Mouse (Mus musculus) heart, embryonic 11.5 days (tissue): Measurements from ENCODE around the gene Lrwd1. TPM values are rescaled to one million over a fixed set of nuclear protein-coding genes. Genes with fewer than 3 reads are reported as not detected.

Source experiments
- ATAC-seq: fragments of 200-750 bp; cut with Nextera tagmentation; replicated peaks from 2 replicates; pipeline ENCODE4 v1.8.0; 2017; ENCODE audit warnings: moderate library complexity; ENCODE audit not compliant: insufficient number of reproducible peaks, low FRiP score, low TSS enrichment
- H3K27ac ChIP-seq: fragments of 300-500 bp; sonication (generic); 2 replicates; pipeline ENCODE4 v1.5.1; 2014; ENCODE audit warnings: mild to moderate bottlenecking, low read depth, low read length
- H3K27me3 ChIP-seq: fragments of 300-500 bp; sonication (generic); 2 replicates; pipeline ENCODE4 v1.6.1; 2014; ENCODE audit warnings: mild to moderate bottlenecking, low read length, mixed read lengths; ENCODE audit not compliant: control insufficient read depth, insufficient read depth
- H3K36me3 ChIP-seq: fragments of 300-500 bp; sonication (generic); 2 replicates; pipeline ENCODE4 v1.6.1; 2014; ENCODE audit warnings: mild to moderate bottlenecking, low read length, moderate library complexity, mixed read lengths; ENCODE audit not compliant: control insufficient read depth, insufficient read depth
- H3K4me1 ChIP-seq: fragments of 300-500 bp; sonication (generic); 2 replicates; pipeline ENCODE4 v1.6.1; 2014; ENCODE audit warnings: low read length; ENCODE audit not compliant: control insufficient read depth, insufficient read depth
- H3K4me2 ChIP-seq: fragments of 300-500 bp; sonication (generic); 2 replicates; pipeline ENCODE4 v1.6.1; 2014; ENCODE audit warnings: mild to moderate bottlenecking, moderate library complexity
- H3K4me3 ChIP-seq: fragments of 300-500 bp; sonication (generic); 2 replicates; pipeline ENCODE4 v1.5.1; 2014; ENCODE audit warnings: low read depth, low read length
- H3K9ac ChIP-seq: fragments of 300-500 bp; sonication (generic); 2 replicates; pipeline ENCODE4 v1.6.1; 2014; ENCODE audit warnings: mild to moderate bottlenecking, low read depth, low read length, moderate library complexity
- H3K9me3 ChIP-seq: fragments of 300-500 bp; sonication (generic); replicated peaks from 2 replicates; pipeline ENCODE4 v1.6.1; 2016; ENCODE audit warnings: low read length; ENCODE audit not compliant: control insufficient read depth
- WGBS: fragments of 180-500 bp; shearing (Covaris S2); extraction: QIAGEN DNeasy Blood & Tissue Kit; methylation state at CpG from one replicate; pipeline ENCODE4 v1.1.7; 2014; ENCODE audit not compliant: insufficient replicate concordance; 5-methylcytosine and 5-hydroxymethylcytosine counted together
- microRNA-seq: library from miRNA; unstranded; fragments of <30 nt; microRNA quantifications from one replicate; pipeline ENCODE4, GENCODE M21; 2016; ENCODE audit warnings: borderline number of aligned reads
- polyA plus RNA-seq: library from polyadenylated mRNA; unstranded; fragments of >200 nt; fragmentation: Nextera tagmentation; extraction: Ambion mirVana; gene quantifications from 2 replicates; pipeline ENCODE4 v1.2.1, GENCODE M21; 2014

Lrwd1 gene
- polyA plus RNA-seq, 1 experiment from 2014 or later: 22.6 TPM

DNA sequence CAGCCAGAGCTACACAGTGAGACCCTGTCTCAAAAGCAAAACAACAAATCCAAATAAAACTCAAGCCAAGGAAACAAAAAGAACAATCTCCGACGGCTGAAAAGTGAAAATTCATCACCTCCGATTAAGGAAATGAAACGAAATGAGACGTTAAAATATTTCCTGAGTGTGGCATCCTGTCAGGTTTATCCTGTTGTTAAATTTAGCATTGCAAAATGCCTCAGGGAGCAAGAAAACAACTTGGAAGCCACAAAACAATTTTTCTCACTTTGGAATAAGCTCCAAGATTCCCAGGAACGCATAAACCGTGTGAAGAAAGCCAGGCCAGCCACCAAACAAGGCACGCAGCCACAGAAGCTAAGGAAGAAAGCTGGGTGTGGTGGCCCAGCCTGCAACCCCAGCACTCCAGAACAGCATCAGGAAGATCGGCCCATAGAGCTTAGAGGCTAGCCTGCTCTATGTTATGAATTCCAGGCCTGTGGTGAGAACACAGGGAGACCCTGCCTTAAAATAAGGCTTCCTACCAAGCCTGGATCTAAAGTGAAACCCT, 58.8 kb downstream of the Lrwd1 start:
- H3K4me3 ChIP-seq: no peak overlapping the region
- no peak for ATAC-seq
- H3K27me3 ChIP-seq: no peaks in the 10 kb centered on the region; the same call in 1 of the 2 replicates
- no peak overlapping the region for H3K4me2 ChIP-seq
- no peak overlapping the region for H3K27ac ChIP-seq
- no peaks in the 10 kb centered on the region for H3K4me1 ChIP-seq
- 74% methylated on average over 9 of the region's 9 CpGs for WGBS
- H3K36me3 ChIP-seq: no peaks in the 10 kb centered on the region
- H3K9me3 ChIP-seq: no peaks in the 10 kb centered on the region
- no peak overlapping the region for H3K9ac ChIP-seq

DNA sequence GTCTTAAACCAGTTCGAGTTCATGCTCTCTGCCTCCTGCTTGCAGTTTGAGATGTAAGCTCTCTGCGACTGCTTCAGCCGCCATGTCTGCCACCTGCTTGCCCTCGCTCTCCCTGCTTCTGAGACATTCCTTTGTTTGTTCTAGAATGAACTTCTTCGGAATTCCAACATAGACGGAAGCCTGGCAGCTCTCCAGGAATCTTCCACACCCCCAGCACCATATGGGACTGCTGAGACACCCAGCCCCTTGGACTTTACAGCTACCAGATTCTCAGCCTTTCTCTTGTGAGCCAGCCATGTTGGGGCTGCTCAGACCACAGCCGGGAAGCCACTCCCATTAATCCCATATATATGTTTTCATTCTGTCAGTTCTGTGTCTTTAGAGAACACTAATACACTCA, 59.6 kb downstream of the Lrwd1 start:
- Histone ChIP-seq H3K36me3 (no peaks in the 10 kb centered on the region), H3K4me1 (no peaks in the 10 kb centered on the region), H3K9me3 (no peaks in the 10 kb centered on the region), H3K27me3 (no peaks in the 10 kb centered on the region; the same call in 1 of the 2 replicates), H3K4me3 (no peak overlapping the region), H3K27ac (no peak overlapping the region), H3K9ac (no peak overlapping the region), H3K4me2 (no peak overlapping the region)
- 48% methylated on average over 7 of the region's 7 CpGs for WGBS
- ATAC-seq: no peak

- Histone ChIP-seq H3K36me3 (no peaks in the 10 kb centered on the region), H3K9ac (no peak overlapping the region), H3K4me2 (no peak overlapping the region), H3K27me3 (no peaks in the 10 kb centered on the region; the same call in 1 of the 2 replicates), H3K9me3 (no peaks in the 10 kb centered on the region), H3K27ac (no peak overlapping the region), H3K4me3 (no peak overlapping the region), H3K4me1 (no peaks in the 10 kb centered on the region)
- 64% methylated on average over 5 of the region's 5 CpGs for WGBS
- no peak for ATAC-seq
Observed at GRCm38 (mm10) chr5:136075076-136075475, 60.8 kb downstream of the Lrwd1 start.

DNA sequence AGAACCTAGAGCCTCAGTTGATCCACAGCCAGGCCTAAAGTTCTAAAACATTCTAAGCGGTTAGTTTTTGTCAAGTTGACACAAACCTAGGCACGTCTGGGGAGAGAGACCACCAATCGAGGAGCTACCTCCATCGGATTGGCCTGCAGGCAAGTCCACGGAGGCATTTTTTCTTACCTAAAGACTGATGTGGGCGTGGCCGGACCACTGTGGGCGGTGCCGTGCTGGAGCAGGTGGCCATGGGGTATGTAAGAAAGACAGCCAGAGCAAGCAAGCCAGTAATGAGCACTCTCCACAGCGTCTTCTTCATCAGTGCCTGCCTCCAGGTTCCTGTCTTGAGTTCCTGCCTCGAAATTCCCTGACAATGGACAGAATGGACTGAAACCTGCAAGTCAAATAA, 62.3 kb downstream of the Lrwd1 start:
- no peak overlapping the region for H3K4me2 ChIP-seq
- no peaks in the 10 kb centered on the region for H3K36me3 ChIP-seq
- no peak for ATAC-seq
- no peaks in the 10 kb centered on the region for H3K4me1 ChIP-seq
- H3K4me3 ChIP-seq: no peak overlapping the region
- H3K27me3 ChIP-seq: no peaks in the 10 kb centered on the region; the same call in 1 of the 2 replicates
- no peaks in the 10 kb centered on the region for H3K9me3 ChIP-seq
- H3K9ac ChIP-seq: no peak overlapping the region
- WGBS: 58% methylated on average over 11 of the region's 11 CpGs
- H3K27ac ChIP-seq: no peak overlapping the region

DNA sequence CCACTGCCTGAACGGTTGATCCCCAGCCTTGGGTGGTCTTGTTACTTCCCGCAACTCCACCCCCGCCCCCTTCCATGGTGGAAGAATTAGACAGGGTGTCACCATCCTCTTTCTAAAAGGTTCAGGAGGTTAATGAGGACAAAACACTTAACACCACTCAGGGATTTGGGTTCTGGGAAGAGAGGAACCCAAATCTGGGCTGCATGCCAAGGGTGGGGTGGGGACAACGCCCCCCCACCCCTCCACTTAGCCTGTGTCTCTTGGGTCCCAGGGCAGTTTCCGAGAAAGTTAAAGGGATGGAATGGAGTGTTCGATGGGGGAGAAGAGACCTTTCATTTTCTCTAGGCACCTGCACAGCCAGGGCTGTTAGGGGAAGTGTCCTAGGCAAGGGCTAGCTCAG, 62.8 kb downstream of the Lrwd1 start:
- Histone ChIP-seq H3K27me3 (no peaks in the 10 kb centered on the region; the same call in 1 of the 2 replicates), H3K36me3 (no peaks in the 10 kb centered on the region), H3K27ac (no peak overlapping the region), H3K4me1 (no peaks in the 10 kb centered on the region), H3K9ac (no peak overlapping the region), H3K9me3 (no peaks in the 10 kb centered on the region), H3K4me3 (no peak overlapping the region), H3K4me2 (no peak overlapping the region)
- 63% methylated on average over 6 of the region's 6 CpGs for WGBS
- no peak for ATAC-seq

Small RNAs within 50 kb of the gene (microRNA-seq; reads per million reads assigned to microRNA genes)
- not detected for gene Mir7035

Other genes with a start within 250 kb of the Lrwd1 start
- 815 and 827 TPM in 2 replicates for gene Hspb1, start 248.2 kb downstream of the Lrwd1 start, polyA plus RNA-seq
- gene Ywhag, start 201.5 kb downstream of the Lrwd1 start, polyA plus RNA-seq: 103 and 108 TPM in 2 replicates
- 0.93 and 2.3 TPM in 2 replicates for gene Ssc4d, start 161.5 kb downstream of the Lrwd1 start, polyA plus RNA-seq
- gene Zp3, start 156.0 kb downstream of the Lrwd1 start, polyA plus RNA-seq: 0.16 TPM in 1 of 2 replicates, not detected in the other
- gene Dtx2, start 141.3 kb downstream of the Lrwd1 start, polyA plus RNA-seq: 24.7 and 27.2 TPM in 2 replicates
- 68.7 and 69.3 TPM in 2 replicates for gene Upk3b, start 97.6 kb downstream of the Lrwd1 start, polyA plus RNA-seq
- 0.37 TPM in 1 of 2 replicates, not detected in the other for gene Upk3bl, start 81.6 kb downstream of the Lrwd1 start, polyA plus RNA-seq
- gene Rasa4, start 52.2 kb downstream of the Lrwd1 start, polyA plus RNA-seq: 0.39 and 0.96 TPM in 2 replicates
- gene Polr2j, start 19.4 kb downstream of the Lrwd1 start, polyA plus RNA-seq: 164 and 178 TPM in 2 replicates
- 15.8 and 16.7 TPM in 2 replicates for gene Alkbh4, start 72 bp upstream of the Lrwd1 start, polyA plus RNA-seq
- 2.5 and 2.7 TPM in 2 replicates for gene Orai2, start 34.6 kb upstream of the Lrwd1 start, polyA plus RNA-seq
- gene Prkrip1, start 62.9 kb upstream of the Lrwd1 start, polyA plus RNA-seq: 50.3 and 52.6 TPM in 2 replicates
- 0.72 and 1.2 TPM in 2 replicates for gene Sh2b2, start 110.5 kb upstream of the Lrwd1 start, polyA plus RNA-seq